Mouse (Mus musculus): ENCODE measurements around the gene Lap3. TPM values are rescaled to one million over a fixed set of nuclear protein-coding genes. Genes with fewer than 3 reads are reported as not detected.

Gene Lap3
- polyA plus RNA-seq, 1 experiment: 73.4 TPM

GRCm38 (mm10) chr5:45515151-45515743, 22.1 kb downstream of the Lap3 start:
- TF ChIP-seq POLR2A (IDR thresholded peaks at IDR 0.05; ENCODE audit: low read depth, low read length) (no peak), CTCF (IDR thresholded peaks at IDR 0.05; ENCODE audit: borderline replicate concordance, insufficient read depth, low read length) (no peak)
- Histone ChIP-seq H3K4me3 (ENCODE audit: insufficient read depth, low read length) (no peak overlapping the region), H3K4me1 (ENCODE audit: control insufficient read depth, insufficient read depth, low read length) (no peaks in the 10 kb centered on the region), H3K27ac (ENCODE audit: insufficient read depth, low read length) (no peak overlapping the region)

GRCm38 (mm10) chr5:45519960-45520808, 27.0 kb downstream of the Lap3 start, which contains the start of gene Med28:
Gene Med28 (plus strand): TSS chr5:45520229.
- Histone ChIP-seq H3K27ac (ENCODE audit: insufficient read depth, low read length) (peak within 1 kb of the TSS; percentile 63; the same call in 1 of the 2 replicates), H3K4me1 (ENCODE audit: control insufficient read depth, insufficient read depth, low read length) (peaks cover 3% of the 10 kb centered on the region; the same call in 1 of the 2 replicates), H3K4me3 (ENCODE audit: insufficient read depth, low read length) (peak within 1 kb of the TSS; percentile 99)
- TF ChIP-seq POLR2A (IDR thresholded peaks at IDR 0.05; ENCODE audit: low read depth, low read length): peak; percentile 86
- no peak for TF ChIP-seq CTCF (IDR thresholded peaks at IDR 0.05; ENCODE audit: borderline replicate concordance, insufficient read depth, low read length)

- Histone ChIP-seq H3K4me1 (ENCODE audit: control insufficient read depth, insufficient read depth, low read length) (peaks cover 3% of the 10 kb centered on the region; the same call in 1 of the 2 replicates), H3K27ac (ENCODE audit: insufficient read depth, low read length) (no peak overlapping the region), H3K4me3 (ENCODE audit: insufficient read depth, low read length) (peak overlapping the region; percentile 99)
- no peak for TF ChIP-seq CTCF (IDR thresholded peaks at IDR 0.05; ENCODE audit: borderline replicate concordance, insufficient read depth, low read length)
- TF ChIP-seq POLR2A (IDR thresholded peaks at IDR 0.05; ENCODE audit: low read depth, low read length): no peak
Measured at GRCm38 (mm10) chr5:45520809-45521110, 27.6 kb downstream of the Lap3 start.

- peak overlapping the region; percentile 99 for H3K4me3 ChIP-seq (ENCODE audit: insufficient read depth, low read length)
- TF ChIP-seq POLR2A (IDR thresholded peaks at IDR 0.05; ENCODE audit: low read depth, low read length) (no peak), CTCF (IDR thresholded peaks at IDR 0.05; ENCODE audit: borderline replicate concordance, insufficient read depth, low read length) (no peak)
Measured at GRCm38 (mm10) chr5:45521601-45522000, 28.4 kb downstream of the Lap3 start.

GRCm38 (mm10) chr5:45525101-45525500, 31.9 kb downstream of the Lap3 start:
- Histone ChIP-seq H3K4me3 (ENCODE audit: insufficient read depth, low read length) (no peak overlapping the region), H3K27ac (ENCODE audit: insufficient read depth, low read length) (no peak overlapping the region), H3K4me1 (ENCODE audit: control insufficient read depth, insufficient read depth, low read length) (peaks cover 3% of the 10 kb centered on the region; the same call in 1 of the 2 replicates)
- TF ChIP-seq POLR2A (IDR thresholded peaks at IDR 0.05; ENCODE audit: low read depth, low read length): no peak
- no peak for TF ChIP-seq CTCF (IDR thresholded peaks at IDR 0.05; ENCODE audit: borderline replicate concordance, insufficient read depth, low read length)

More at GRCm38 (mm10) chr5:45521601-45522000, 28.4 kb downstream of the Lap3 start:
- Histone ChIP-seq H3K27ac (ENCODE audit: insufficient read depth, low read length) (no peak overlapping the region), H3K4me1 (ENCODE audit: control insufficient read depth, insufficient read depth, low read length) (peaks cover 3% of the 10 kb centered on the region; the same call in 1 of the 2 replicates)

GRCm38 (mm10) chr5:45526338-45526737, 33.2 kb downstream of the Lap3 start:
- Histone ChIP-seq H3K4me3 (ENCODE audit: insufficient read depth, low read length) (no peak overlapping the region), H3K4me1 (ENCODE audit: control insufficient read depth, insufficient read depth, low read length) (peaks cover 3% of the 10 kb centered on the region; the same call in 1 of the 2 replicates), H3K27ac (ENCODE audit: insufficient read depth, low read length) (no peak overlapping the region)
- TF ChIP-seq CTCF (IDR thresholded peaks at IDR 0.05; ENCODE audit: borderline replicate concordance, insufficient read depth, low read length) (no peak), POLR2A (IDR thresholded peaks at IDR 0.05; ENCODE audit: low read depth, low read length) (no peak)

GRCm38 (mm10) chr5:45529696-45530095, 36.5 kb downstream of the Lap3 start:
- no peaks in the 10 kb centered on the region for H3K4me1 ChIP-seq (ENCODE audit: control insufficient read depth, insufficient read depth, low read length)
- no peak overlapping the region for H3K4me3 ChIP-seq (ENCODE audit: insufficient read depth, low read length)
- no peak overlapping the region for H3K27ac ChIP-seq (ENCODE audit: insufficient read depth, low read length)
- TF ChIP-seq CTCF (IDR thresholded peaks at IDR 0.05; ENCODE audit: borderline replicate concordance, insufficient read depth, low read length): no peak
- no peak for TF ChIP-seq POLR2A (IDR thresholded peaks at IDR 0.05; ENCODE audit: low read depth, low read length)

- H3K27ac ChIP-seq (ENCODE audit: insufficient read depth, low read length): no peak overlapping the region
- no peak overlapping the region for H3K4me3 ChIP-seq (ENCODE audit: insufficient read depth, low read length)
Measured at GRCm38 (mm10) chr5:45534319-45535098, 41.3 kb downstream of the Lap3 start.

GRCm38 (mm10) chr5:45535177-45535576, 42.0 kb downstream of the Lap3 start:
- no peak overlapping the region for H3K27ac ChIP-seq (ENCODE audit: insufficient read depth, low read length)
- H3K4me1 ChIP-seq (ENCODE audit: control insufficient read depth, insufficient read depth, low read length): no peaks in the 10 kb centered on the region
- TF ChIP-seq POLR2A (IDR thresholded peaks at IDR 0.05; ENCODE audit: low read depth, low read length) (no peak), CTCF (IDR thresholded peaks at IDR 0.05; ENCODE audit: borderline replicate concordance, insufficient read depth, low read length) (no peak)
- no peak overlapping the region for H3K4me3 ChIP-seq (ENCODE audit: insufficient read depth, low read length)

More at GRCm38 (mm10) chr5:45534319-45535098, 41.3 kb downstream of the Lap3 start:
- TF ChIP-seq POLR2A (IDR thresholded peaks at IDR 0.05; ENCODE audit: low read depth, low read length) (no peak), CTCF (IDR thresholded peaks at IDR 0.05; ENCODE audit: borderline replicate concordance, insufficient read depth, low read length) (peak; percentile 33; the same call in 1 of the 2 replicates)
- H3K4me1 ChIP-seq (ENCODE audit: control insufficient read depth, insufficient read depth, low read length): no peaks in the 10 kb centered on the region
